Mouse (Mus musculus) ES-E14 (cell line): ENCODE results near the gene 1520401A03Rik.

ENCODE experiments used
- CHD2 ChIP-seq: IDR thresholded peaks from 2 replicates; pipeline ENCODE4 v1.6.1; 2014; ENCODE audit warnings: mild to moderate bottlenecking, low read depth, low read length, inconsistent platforms
- ZNF384 ChIP-seq: IDR thresholded peaks from 2 replicates; pipeline ENCODE4 v1.6.1; 2012; ENCODE audit warnings: low read depth, low read length, inconsistent platforms

DNA sequence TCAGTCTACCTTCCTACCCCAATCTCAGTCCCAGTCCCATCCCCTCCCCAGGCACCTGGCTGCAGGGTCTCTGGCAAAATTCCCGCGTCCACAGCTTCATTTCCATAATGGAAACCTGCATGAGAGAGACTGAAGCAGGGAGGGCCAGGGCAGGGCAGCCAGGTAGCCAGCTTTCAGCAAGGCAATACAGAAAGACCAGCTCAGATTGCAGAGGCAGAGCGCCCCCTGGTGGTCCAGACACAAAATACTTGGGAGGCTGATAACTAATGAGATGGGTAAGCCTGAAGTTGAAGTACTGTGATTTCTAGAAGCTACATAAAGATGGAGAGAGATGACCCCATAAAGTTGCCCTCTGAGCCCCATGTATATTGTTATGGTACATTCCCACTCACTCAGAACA, 16.4 kb downstream of the 1520401A03Rik start:
- TF ChIP-seq ZNF384 (no peak), CHD2 (no peak)
